Mouse (Mus musculus) cerebellum, adult 9-11 months (tissue): ENCODE measurements around the gene Slco2b1.

Experiments used
- DNase-seq: peaks from one replicate; pipeline ENCODE4 v3.0.0; 2022

Slco2b1 gene

DNA sequence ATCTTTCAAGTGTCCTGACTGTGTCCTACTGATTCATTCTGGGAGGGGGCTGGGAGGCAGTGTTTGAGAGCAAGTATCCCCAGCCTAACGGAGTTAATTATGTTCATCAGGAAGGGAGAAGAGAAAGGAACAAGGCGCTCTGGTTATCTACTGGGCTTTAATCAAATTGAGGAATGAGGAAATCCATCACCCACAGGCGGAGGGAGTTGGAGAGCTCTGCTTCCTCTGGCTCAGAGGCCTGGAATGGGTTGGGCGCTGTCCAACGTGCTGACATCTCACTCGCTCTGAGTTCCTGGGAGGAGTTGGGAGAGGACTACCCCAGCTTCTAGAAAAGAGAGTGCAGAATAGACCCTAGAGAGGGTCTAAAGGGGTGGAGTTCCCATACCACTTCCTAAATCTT is 62.5 kb downstream of the Slco2b1 start:
- DNase-seq, result peak; percentile 41

GRCm38 (mm10) chr7:99644701-99645100 is 66.4 kb downstream of the Slco2b1 start:
- no peak for DNase-seq

DNA sequence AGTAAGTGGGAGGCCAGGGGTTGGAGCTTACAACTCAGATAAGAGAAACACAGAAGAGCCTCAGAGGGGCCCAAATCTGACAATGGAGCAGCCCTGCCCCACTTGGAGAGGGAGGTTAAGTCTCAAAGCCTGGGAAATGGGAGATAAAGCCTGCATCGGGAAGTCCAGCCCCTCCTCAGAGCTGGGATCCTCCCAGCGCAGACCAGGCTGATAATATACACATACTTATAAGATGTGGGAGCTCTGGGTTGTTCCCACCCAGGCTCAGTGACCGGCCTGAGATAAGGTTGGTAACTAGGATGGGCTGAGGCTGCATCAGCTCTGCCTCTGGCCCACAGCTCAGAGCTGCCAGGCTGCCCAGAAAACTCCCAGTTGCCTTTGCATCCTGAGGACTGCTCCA is 69.1 kb downstream of the Slco2b1 start:
- no peak for DNase-seq

DNA sequence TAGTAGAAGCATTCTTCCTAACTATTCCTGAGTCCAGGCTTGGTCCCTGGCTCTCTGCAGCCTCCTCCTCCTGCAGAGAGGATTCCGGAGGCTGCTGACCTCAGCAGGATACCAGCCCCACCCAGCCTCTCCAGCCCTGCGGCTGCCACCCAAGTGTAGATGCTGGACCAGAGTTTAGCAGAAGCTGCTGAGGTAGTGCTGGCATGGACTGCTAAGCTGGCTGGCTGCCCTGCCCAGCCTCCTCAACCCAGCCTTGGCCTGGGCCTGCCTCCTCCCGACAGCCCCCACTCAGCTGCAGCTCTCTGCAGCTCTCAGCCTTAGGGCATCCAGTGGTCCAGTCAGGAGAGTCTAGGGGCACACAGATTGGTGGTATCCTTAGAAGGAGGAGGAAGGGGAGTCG is 69.9 kb downstream of the Slco2b1 start:
- no peak for DNase-seq

DNA sequence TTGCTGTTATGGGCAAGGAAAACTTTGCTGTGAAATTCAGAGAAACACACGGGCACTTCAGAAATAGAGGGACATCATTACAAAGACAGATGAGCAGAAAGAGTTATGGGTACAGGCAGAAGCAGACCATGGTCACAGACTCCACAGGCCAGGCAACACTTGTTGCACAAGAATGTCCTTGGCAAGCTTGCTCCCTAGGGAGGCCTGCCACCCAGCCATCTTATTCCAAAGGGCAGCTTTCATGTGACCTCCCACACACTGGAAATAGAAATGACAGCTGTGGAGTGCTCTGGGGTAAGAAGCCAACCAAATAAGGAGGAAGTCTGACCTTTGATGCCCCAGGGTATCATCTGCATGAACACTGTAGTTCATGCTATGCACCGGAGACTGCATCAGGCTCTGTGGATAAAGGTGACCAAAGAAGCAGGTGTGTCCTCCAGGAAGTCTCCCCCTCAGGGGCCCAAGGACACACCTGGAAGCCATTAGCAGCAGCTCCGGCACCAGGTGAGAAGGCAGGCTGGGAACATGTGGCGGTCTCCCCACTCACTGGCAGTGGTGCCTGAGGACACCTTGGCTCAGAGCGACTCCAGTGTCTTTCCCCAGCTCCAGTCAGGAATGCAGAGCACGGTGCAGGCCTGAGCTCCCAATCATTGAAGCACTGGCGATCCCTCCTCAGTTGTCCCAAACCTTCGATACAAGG is 77.0 kb downstream of the Slco2b1 start:
- no peak for DNase-seq

DNA sequence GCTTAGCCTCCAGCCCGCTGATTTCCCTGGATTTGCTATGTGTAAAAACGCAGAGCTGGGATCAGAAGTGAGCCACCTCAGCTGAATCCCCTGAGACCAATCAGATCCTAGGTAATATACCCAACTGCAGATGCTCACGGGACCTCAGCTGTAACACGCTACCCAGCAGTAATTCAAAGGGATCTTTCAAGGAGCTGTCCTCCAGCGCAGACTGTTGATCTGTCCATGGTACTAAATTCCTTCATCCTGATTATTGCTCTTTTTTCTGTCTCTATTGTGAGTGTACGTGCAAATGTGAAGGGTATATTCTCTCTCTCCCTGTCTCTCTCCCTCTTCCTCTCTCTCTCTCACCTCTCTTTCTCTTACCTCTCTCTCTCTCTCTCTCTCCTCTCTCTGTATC is 78.9 kb downstream of the Slco2b1 start:
- no peak for DNase-seq

DNA sequence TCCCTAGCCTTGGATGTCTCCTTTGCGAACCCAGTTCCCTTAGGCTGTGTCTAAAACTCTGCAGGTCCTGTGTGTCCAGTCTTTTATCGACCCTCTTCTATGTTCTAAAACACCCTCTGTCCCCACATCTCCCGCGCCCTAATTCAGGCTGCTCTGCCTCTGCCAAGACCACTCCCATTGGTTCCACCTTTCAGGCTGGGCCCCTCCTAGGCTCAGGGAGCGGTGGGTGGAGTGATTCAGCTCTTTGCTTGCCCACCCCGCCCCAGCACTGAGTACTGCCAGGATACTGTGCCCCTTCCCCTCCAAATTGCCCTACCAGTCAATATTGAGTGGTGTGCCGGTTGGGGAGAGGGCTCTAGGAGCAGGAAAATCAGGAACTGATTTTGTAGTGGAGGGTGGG is 83.8 kb downstream of the Slco2b1 start:
- no peak for DNase-seq

GRCm38 (mm10) chr7:99626376-99627270 is 84.5 kb downstream of the Slco2b1 start, which contains the start of gene Tpbgl:
TSS of gene Tpbgl (minus strand) at chr7:99627103.
- DNase-seq, result no peak

- DNase-seq, result peak; percentile 73
These were observed 85.3 kb downstream of the Slco2b1 start for GRCm38 (mm10) chr7:99625722-99626375.

DNA sequence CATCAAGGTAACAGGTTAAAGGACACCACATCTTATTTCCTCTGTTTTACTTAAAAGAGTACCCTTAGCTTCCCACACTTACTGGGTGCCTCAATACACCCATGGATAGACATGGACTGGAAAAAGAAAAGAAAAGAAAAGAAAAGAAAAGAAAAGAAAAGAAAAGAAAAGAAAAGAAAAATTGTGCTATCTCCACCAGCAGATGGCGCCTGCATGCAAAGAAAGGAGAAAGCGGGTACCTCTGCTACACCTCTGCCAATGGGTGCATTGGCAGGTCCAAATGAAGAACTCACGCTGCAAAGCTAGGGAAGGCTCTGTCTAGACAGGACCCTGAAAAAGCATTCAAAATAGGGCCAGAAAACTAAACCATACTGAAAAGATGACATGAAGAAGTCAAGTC is 92.3 kb downstream of the Slco2b1 start:
- DNase-seq, result peak; percentile 39

- no peak for DNase-seq
These were observed 92.9 kb downstream of the Slco2b1 start for GRCm38 (mm10) chr7:99618264-99618663.
